Mouse (Mus musculus): ENCODE results near the gene Dnaja3.
"Not testable (repeated sequence)": the region's sequence is repeated elsewhere in the genome, so short reads cannot be mapped to it uniquely, and the experiment has no call there.

DNA sequence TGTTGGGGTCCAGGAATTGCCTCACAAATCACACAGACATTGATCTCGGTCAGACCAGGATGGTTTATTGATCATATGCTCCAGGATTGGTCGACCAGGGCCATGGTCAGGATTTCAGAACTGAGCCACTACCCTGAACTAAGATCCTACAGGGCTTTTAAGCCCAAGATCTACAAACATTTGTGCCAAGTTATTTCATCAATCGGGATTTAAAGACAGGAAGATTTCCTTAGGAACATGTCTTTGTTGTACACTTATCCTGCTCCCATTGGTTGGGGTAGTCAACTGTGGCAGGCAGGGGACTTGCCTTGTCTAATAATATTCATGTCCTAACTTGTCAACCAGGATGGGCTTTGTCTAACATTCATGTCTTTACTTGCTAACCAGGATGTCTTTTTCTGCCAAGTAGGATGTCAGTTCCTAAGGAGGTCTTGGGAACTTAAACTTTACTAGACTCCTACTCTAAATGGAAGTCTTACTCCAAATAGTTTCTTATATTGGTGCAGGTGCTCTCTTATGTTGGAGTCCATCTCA is 41.2 kb downstream of the Dnaja3 start:
- not testable (repeated sequence) for TF ChIP-seq CTCF (IDR thresholded peaks at IDR 0.05; ENCODE audit: low read depth, low read length); POLR2A (IDR thresholded peaks at IDR 0.05; ENCODE audit: borderline replicate concordance, low read depth, low read length)
